Mouse (Mus musculus) CH12.LX (cell line): ENCODE results near the gene Zfp385c. TPM values are rescaled to one million over a fixed set of nuclear protein-coding genes. Genes with fewer than 3 reads are reported as not detected.

ENCODE experiments used
- DNase-seq: peaks from one replicate; pipeline ENCODE4 v3.0.0-alpha.2; 2013; ENCODE audit errors: extremely low read depth
- H3K27ac ChIP-seq: 2 replicates; pipeline ENCODE4 v1.5.1; 2012; ENCODE audit warnings: low read depth, mild to moderate bottlenecking, control low read depth, moderate library complexity; ENCODE audit not compliant: insufficient read depth
- H3K27me3 ChIP-seq: replicated peaks from 2 replicates; pipeline ENCODE3; 2012; ENCODE audit warnings: inconsistent platforms
- H3K36me3 ChIP-seq, 2 experiments: replicated peaks in 1 of 2; 2 replicates each; pipeline versions ENCODE3 to v1.6.1; 2012; ENCODE audit warnings: inconsistent platforms in 1 of 2, low read length in 1 of 2, mild to moderate bottlenecking in 1 of 2, mixed read lengths in 1 of 2, moderate library complexity in 1 of 2; ENCODE audit not compliant: control insufficient read depth in 1 of 2, insufficient read depth in 1 of 2
- H3K4me1 ChIP-seq, 2 experiments: 2 replicates each; pipeline ENCODE4 v1.6.1; 2012; ENCODE audit warnings: inconsistent platforms in 1 of 2, moderate library complexity in 1 of 2; ENCODE audit not compliant: insufficient read depth in 2 of 2, control insufficient read depth in 1 of 2
- H3K4me2 ChIP-seq: 2 replicates; pipeline ENCODE4 v1.6.1; 2012; ENCODE audit warnings: low read depth, mild to moderate bottlenecking, control low read depth; ENCODE audit not compliant: poor library complexity, insufficient read depth, severe bottlenecking
- H3K4me3 ChIP-seq, 3 experiments: fragments of 150-350 bp in 1 of 3; sonication (generic) in 1 of 3; replicated peaks in 1 of 3; 2 replicates each; pipeline versions ENCODE3 to v1.5.1; 2011 to 2012; ENCODE audit warnings: low read depth in 2 of 3, low read length in 2 of 3, mild to moderate bottlenecking in 2 of 3, moderate library complexity in 2 of 3, control low read depth in 1 of 3, improper control_type of control experiment in 1 of 3, inconsistent platforms in 1 of 3, mixed read lengths in 1 of 3; ENCODE audit not compliant: poor library complexity in 1 of 3
- H3K79me2 ChIP-seq: replicated peaks from 2 replicates; pipeline ENCODE4 v1.6.1; 2012; ENCODE audit warnings: mild to moderate bottlenecking, moderate library complexity; ENCODE audit not compliant: control insufficient read depth, poor library complexity, insufficient read depth, severe bottlenecking; ENCODE audit errors: extremely low read depth
- H3K9ac ChIP-seq: 2 replicates; pipeline ENCODE4 v1.6.1; 2012; ENCODE audit warnings: low read depth, mild to moderate bottlenecking, control low read depth, moderate library complexity; ENCODE audit not compliant: insufficient read depth
- H3K9me3 ChIP-seq: replicated peaks from 2 replicates; pipeline ENCODE3; 2012; ENCODE audit warnings: low read length, inconsistent platforms, mixed read lengths
- BHLHE40 ChIP-seq: IDR thresholded peaks from 2 replicates; pipeline ENCODE4 v1.6.1; 2011; ENCODE audit warnings: mild to moderate bottlenecking, low read depth, low read length, improper control_type of control experiment
- CHD2 ChIP-seq: IDR thresholded peaks from 2 replicates; pipeline ENCODE4 v1.6.1; 2011; ENCODE audit warnings: low read length, improper control_type of control experiment
- E2F4 ChIP-seq: IDR thresholded peaks from 2 replicates; pipeline ENCODE4 v1.6.1; 2011; ENCODE audit warnings: low read depth, low read length, improper control_type of control experiment; ENCODE audit not compliant: insufficient replicate concordance
- HCFC1 ChIP-seq: IDR thresholded peaks from 2 replicates; pipeline ENCODE4 v1.6.1; 2012; ENCODE audit warnings: low read depth, mild to moderate bottlenecking, inconsistent platforms, low read length, improper control_type of control experiment
- JUND ChIP-seq: conservative IDR thresholded peaks from 2 replicates; pipeline ENCODE4 v1.6.1; 2011; ENCODE audit warnings: low read depth, low read length, improper control_type of control experiment
- MEF2A ChIP-seq: IDR thresholded peaks from 2 replicates; pipeline ENCODE4 v1.6.1; 2014; ENCODE audit warnings: low read depth, mild to moderate bottlenecking, inconsistent platforms, low read length, improper control_type of control experiment, borderline replicate concordance
- MYC ChIP-seq: IDR thresholded peaks from 2 replicates; pipeline ENCODE4 v1.6.1; 2011; ENCODE audit warnings: low read depth, mild to moderate bottlenecking, improper control_type of control experiment, low read length
- NRF1 ChIP-seq: IDR thresholded peaks from 2 replicates; pipeline ENCODE4 v1.6.1; 2014; ENCODE audit warnings: low read depth, mild to moderate bottlenecking, inconsistent platforms, low read length, improper control_type of control experiment, moderate library complexity
- PAX5 ChIP-seq: IDR thresholded peaks from 2 replicates; pipeline ENCODE4 v1.6.1; 2012; ENCODE audit warnings: low read length, inconsistent platforms, mixed read lengths
- POLR2AphosphoS2 ChIP-seq: IDR thresholded peaks from 2 replicates; pipeline ENCODE4 v1.6.1; 2011; ENCODE audit warnings: low read depth, low read length, improper control_type of control experiment
- RCOR1 ChIP-seq: conservative IDR thresholded peaks from 2 replicates; pipeline ENCODE4 v1.6.1; 2012; ENCODE audit warnings: low read depth, mild to moderate bottlenecking, inconsistent platforms, low read length, improper control_type of control experiment
- SIN3A ChIP-seq: IDR thresholded peaks from 2 replicates; pipeline ENCODE4 v1.6.1; 2012; ENCODE audit warnings: low read length, improper control_type of control experiment, inconsistent platforms
- TBP ChIP-seq: conservative IDR thresholded peaks from 2 replicates; pipeline ENCODE4 v1.6.1; 2011; ENCODE audit warnings: low read depth, low read length, improper control_type of control experiment
- TCF12 ChIP-seq: IDR thresholded peaks from 2 replicates; pipeline ENCODE4 v1.6.1; 2014; ENCODE audit warnings: low read depth, mild to moderate bottlenecking, inconsistent platforms, low read length, improper control_type of control experiment
- USF1 ChIP-seq: IDR thresholded peaks from 2 replicates; pipeline ENCODE4 v1.6.1; 2014; ENCODE audit warnings: low read depth, mild to moderate bottlenecking, inconsistent platforms, low read length, improper control_type of control experiment
- ZMIZ1 ChIP-seq: IDR thresholded peaks from 2 replicates; pipeline ENCODE4 v1.6.1; 2012; ENCODE audit warnings: low read depth, mild to moderate bottlenecking, inconsistent platforms, low read length, improper control_type of control experiment
- ZNF384 ChIP-seq: IDR thresholded peaks from 2 replicates; pipeline ENCODE4 v1.6.1; 2012; ENCODE audit warnings: low read depth, low read length, improper control_type of control experiment, inconsistent platforms
- dilution Hi-C: fragments of 300-500 bp; cut with MboI; formaldehyde crosslinking; loops from 2 replicates; pipeline ENCODE4 v1.14.3; 2020; ENCODE audit warnings: low sequenced_read_pairs; ENCODE audit not compliant: extremely low pct_unique_long_range_greater_than_20kb, extremely low pct_ligation_motif_present
- in situ Hi-C: fragments of 300-500 bp; cut with MboI; formaldehyde crosslinking; loops from 3 replicates; pipeline ENCODE4 v1.14.3; 2019; ENCODE audit warnings: low sequenced_read_pairs, low pct_ligation_motif_present, low pct_unique_long_range_greater_than_20kb, mixed read lengths
- polyA plus RNA-seq: library from polyadenylated mRNA; unstranded; fragments of >175 nt; gene quantifications from 2 replicates; pipeline ENCODE4 v1.2.1, GENCODE M21; 2012; ENCODE audit warnings: low read depth; ENCODE audit not compliant: insufficient read length
- total RNA-seq, 2 experiments: library from RNA; depleted of rRNA; stranded (reverse); fragments of 300-350 nt in 1 of 2; fragments of >200 nt in 1 of 2; gene quantifications; 2 replicates each; pipeline ENCODE4 v1.2.3; 2012 to 2014

Gene Zfp385c
- total and polyA plus RNA-seq, 3 experiments: 0.08 to 0.14 TPM; not detected in 1

- dilution Hi-C loops: no loop called here
- no peak overlapping the region for H3K4me3 ChIP-seq
- H3K9me3 ChIP-seq: no peaks in the 10 kb centered on the region
- no peak for DNase-seq
- no peak for TF ChIP-seq CHD2
- no peak for TF ChIP-seq HCFC1
- TF ChIP-seq ZMIZ1: no peak
- TF ChIP-seq TCF12: no peak
- TF ChIP-seq SIN3A: no peak
- no peak for TF ChIP-seq TBP
- TF ChIP-seq MEF2A: no peak
- TF ChIP-seq RCOR1: no peak
- no peak for TF ChIP-seq MYC
- no peak for TF ChIP-seq USF1
- no peak for TF ChIP-seq PAX5
- TF ChIP-seq E2F4: no peak
- TF ChIP-seq, all 38 proteins: peak for 0
- Histone ChIP-seq H3K79me2 (no peaks in the 10 kb centered on the region), H3K36me3 (no peaks in the 10 kb centered on the region), H3K27ac (no peak overlapping the region), H3K27me3 (peaks cover 8% of the 10 kb centered on the region), H3K4me2 (no peak overlapping the region), H3K9ac (no peak overlapping the region), H3K4me1 (no peaks in the 10 kb centered on the region)
- in situ Hi-C loops: no loop called here
Observed at GRCm38 (mm10) chr11:100640159-100640906, 51.9 kb downstream of the Zfp385c start.

- H3K36me3 ChIP-seq: no peaks in the 10 kb centered on the region
- H3K9me3 ChIP-seq: no peaks in the 10 kb centered on the region
- dilution Hi-C loops: no loop called here
- H3K27me3 ChIP-seq: peaks cover 32% of the 10 kb centered on the region
- in situ Hi-C loops: no loop called here
- no peaks in the 10 kb centered on the region for H3K79me2 ChIP-seq
- H3K9ac ChIP-seq: no peak overlapping the region
- H3K4me3 ChIP-seq: no peak overlapping the region
- no peak overlapping the region for H3K27ac ChIP-seq
- H3K4me2 ChIP-seq: no peak overlapping the region
- TF ChIP-seq E2F4: no peak
- TF ChIP-seq HCFC1: no peak
- TF ChIP-seq JUND: no peak
- TF ChIP-seq ZNF384: no peak
- TF ChIP-seq BHLHE40: no peak
- TF ChIP-seq POLR2AphosphoS2: no peak
- TF ChIP-seq CHD2: no peak
- no peak for TF ChIP-seq NRF1
- no peak for TF ChIP-seq TCF12
- DNase-seq: no peak
- H3K4me1 ChIP-seq: peaks cover 1 to 3% of the 10 kb centered on the region in 2 experiments; a peak in 1 of 4 replicates
Observed at GRCm38 (mm10) chr11:100634530-100634929, 57.7 kb downstream of the Zfp385c start.
